Mouse (Mus musculus) erythroblast, embryonic 14.5 days (primary cell): Measurements from ENCODE around the gene 6030468B19Rik.

Experiments
- GATA1 ChIP-seq: IDR thresholded peaks from 2 replicates; pipeline ENCODE4 v1.6.1; 2012; ENCODE audit warnings: low read length, inconsistent platforms, mixed read lengths
- TAL1 ChIP-seq: IDR thresholded peaks from 3 replicates; pipeline ENCODE4 v1.6.1; 2012; ENCODE audit warnings: low read length, inconsistent platforms, mixed read lengths

DNA sequence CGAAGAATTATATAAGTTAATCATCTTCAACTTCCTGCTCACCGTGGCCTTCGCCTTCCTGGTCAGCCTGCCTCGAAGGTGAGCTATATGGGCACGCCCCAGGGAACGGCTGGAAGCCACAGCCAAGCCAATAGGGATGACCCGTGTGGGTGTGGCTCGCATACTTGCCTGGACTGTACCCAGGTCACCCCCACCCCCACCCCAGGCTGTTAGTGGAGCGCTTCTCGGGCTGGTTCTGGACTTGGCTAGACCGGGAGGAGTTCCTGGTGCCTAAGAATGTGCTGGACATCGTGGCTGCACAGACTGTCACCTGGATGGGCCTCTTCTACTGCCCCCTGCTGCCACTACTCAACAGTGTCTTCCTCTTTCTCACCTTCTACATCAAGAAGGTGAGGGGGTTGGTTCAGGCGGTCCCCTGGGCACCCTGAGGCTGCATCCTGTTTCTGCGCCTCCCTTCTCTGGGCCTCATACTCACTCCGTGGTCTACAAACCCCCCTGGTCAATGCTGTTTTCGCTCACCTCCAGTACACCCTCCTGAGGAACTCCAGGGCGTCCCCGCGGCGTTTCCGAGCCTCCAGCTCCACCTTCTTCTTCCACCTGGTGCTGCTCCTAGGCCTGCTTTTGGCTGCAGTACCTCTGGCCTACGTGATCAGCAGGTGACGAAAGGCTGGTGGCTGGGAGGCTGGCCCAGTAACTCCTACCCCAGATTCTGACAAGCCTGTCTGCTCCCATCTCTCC lies 6.6 kb upstream of the 6030468B19Rik start:
- TF ChIP-seq TAL1, result no peak
- TF ChIP-seq GATA1, result no peak
